Mouse (Mus musculus) CD4-positive, CD25-positive, alpha-beta regulatory T cell, adult 2 months (primary cell): Measurements from ENCODE around the gene Tmem50b.
A peak's percentile ranks its signal among the peaks of the same experiment; 100 is the strongest.
"Not testable (repeated sequence)": the region's sequence is repeated elsewhere in the genome, so short reads cannot be mapped to it uniquely, and the experiment has no call there.

Experiments used
- DNase-seq: peaks from one replicate; pipeline ENCODE4 v3.0.0-alpha.2; 2012; ENCODE audit warnings: low read depth, low spot score

Gene Tmem50b

DNA sequence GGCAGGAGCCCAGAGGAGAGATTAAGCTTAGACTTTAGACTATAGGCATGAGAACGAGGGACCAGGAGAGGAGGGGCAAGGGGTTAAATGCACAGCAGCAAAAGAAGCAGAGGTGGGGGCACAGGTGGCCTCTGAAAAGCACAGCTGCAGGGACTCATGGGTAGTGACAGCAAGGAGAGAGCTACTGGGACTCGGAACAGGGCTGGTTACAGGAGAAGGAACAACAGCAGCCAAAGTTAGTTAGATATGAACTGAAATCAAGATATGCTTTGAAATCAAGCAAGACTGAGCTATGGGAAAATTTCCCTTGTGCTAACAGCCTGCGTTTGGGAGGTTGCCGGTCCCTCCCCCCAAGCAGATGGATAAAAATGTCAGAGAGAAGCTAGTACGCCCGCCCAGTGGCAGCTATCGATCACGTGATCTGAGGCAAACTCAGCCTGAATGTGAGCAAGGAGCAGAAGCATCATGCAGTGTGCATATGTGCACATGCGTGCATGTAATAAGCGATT is 56.0 kb downstream of the Tmem50b start:
- DNase-seq = peak; percentile 76

DNA sequence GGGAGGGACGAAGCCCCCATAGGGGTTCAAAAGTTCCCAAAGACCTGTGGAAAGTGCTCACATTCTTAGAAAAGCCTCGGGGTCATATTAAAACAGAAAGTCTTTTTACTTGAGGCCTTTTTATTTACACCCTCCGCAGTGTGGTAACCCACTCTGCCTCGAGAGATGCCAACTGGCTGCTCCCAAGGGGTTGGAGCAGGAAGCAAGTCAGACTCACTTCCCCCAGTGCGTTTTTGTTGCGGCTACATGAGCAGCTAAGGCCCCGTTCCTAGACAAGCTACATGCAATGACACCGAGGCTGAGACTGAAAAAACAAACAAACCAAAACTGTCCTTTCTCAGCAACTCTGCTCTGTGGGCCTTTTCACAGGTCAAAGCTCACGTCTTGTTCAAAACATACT is 59.1 kb downstream of the Tmem50b start:
- DNase-seq = peak; percentile 62

DNA sequence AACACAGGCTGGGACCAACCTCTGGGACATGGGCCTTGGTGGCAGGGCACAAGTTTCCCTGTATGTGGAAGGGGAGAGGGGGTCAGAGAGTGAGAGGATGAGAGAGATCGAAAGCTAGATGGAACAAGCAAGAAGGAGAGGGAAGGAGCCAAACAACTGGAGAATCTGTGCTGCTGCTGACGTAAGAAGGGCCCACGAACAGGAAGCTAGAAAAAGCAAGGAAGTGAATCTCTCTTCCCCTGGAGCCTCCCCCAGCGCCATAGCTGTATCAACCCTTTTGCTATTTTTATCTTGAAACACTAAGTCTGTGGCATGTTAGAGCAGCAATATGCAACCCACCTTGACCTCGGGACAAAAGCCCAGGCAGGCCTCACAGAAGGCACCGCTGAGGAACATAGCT is 59.5 kb downstream of the Tmem50b start:
- peak; percentile 70 for DNase-seq

DNA sequence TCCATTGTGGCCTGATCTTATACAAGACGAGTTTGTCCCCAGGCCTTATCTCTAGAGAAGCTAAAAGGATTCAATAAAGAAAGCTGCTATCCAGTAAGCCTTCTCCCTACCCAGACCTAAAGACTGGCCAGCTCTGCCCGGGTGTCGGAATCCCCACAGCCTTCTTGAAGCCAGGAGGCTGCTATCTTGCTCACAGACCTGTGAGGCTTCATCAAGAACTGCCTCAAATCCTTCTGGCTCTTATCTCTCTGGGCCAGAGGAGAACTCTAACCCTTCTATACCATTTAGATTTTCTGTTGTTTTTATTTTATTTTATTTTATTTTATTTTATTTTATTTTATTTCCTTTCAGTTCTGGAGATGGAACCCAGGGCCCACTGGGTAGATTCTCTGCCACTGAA is 60.5 kb downstream of the Tmem50b start:
- DNase-seq = no peak

DNA sequence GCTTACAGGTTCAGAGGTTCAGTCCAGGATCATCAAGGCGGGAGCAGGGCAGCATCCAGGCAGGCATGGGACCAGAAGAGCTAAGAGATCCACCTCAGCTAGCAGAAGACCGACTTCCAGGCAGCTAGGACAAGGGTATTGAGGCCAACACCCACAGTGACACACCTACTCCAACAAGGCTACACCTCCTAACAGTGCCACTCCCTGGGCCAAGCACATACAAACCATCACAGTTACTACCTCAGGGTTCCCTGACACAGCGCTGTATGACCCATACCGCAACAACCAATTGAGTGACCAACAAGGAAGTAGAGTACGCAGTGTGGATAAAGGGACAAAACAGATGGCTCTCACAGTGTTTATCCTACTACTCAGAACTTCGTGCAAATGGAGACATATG is 61.2 kb downstream of the Tmem50b start:
- no peak for DNase-seq

DNA sequence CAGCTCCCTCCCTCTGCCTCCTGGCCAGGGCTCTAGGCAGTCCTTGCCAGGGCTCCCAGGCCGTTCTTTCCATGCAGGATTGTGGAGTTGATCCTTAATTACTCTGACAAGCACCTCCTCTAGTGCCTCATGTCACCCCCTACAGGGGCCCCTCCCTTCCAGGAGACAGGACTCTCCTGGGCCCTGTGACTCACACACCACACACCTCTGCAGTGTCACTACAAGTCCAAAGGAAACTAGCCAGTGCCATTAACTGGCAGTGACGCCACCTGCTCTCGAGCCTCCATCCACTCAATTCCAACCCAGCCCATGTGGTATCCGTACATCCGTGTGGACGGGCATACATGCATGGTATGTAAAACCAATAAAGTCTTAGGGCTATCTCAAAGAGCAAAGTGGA is 62.7 kb downstream of the Tmem50b start:
- no peak for DNase-seq

DNA sequence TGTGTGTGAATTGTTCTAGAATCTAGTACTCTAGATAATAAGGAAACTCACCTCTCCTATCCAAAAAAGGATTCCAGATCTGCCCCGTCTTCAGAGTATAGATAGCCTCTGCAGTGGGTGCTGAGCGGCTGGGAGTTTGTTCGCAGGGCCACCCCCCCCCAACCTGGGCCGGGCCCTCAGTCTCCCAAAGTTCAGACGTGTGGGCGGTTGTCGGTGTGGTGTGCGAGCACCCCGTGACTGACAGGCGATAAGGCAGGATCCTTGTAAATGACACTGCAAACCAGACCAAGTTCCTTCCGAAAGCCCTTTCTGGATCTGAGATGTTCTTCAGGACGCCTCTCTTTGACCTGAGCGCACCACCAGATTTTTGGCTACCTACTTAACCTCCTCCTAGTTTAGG is 63.1 kb downstream of the Tmem50b start:
- peak; percentile 99 for DNase-seq

DNA sequence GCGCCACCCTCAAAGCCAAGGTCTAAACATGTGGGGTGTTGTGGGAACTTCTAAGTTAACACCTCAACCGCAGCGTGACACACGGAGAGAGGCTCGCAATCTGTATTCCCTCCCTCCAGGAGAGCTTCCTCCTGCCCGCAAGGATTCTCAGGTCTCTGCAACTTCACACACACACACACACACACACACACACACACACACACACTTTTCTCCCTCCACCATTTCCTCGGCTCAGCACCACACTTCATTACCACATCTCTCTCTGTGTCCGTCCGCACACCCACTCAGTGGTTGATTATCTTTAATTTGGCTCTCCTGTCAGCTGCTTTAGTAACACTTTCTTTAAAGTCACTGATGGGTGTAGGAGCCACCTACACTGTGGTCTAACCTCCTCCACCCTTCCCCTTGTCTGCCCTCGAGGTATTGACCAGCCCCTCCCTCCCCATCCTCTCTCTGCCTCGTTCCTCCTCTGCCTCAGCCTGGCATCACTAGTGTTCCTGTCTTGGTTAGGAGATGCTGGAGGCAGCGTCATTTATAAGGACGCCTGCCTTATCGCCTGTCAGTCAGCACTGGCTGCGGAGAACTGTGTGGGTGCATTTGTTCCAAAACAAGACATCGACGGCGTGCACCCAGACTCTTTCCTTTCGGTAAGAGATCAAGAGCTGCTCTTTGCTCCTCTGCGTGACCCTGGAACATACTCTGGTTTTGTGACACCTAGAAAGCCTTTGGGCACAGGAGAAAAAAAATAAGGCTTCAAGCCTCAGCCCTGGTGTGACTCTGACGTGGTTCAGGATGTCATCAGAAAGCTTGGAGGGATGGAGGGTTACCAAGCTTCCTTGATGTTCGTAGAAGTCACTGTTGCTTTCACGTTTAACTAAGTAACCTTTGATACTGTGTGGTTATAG is 64.3 kb downstream of the Tmem50b start:
- peak; percentile 93 for DNase-seq

DNA sequence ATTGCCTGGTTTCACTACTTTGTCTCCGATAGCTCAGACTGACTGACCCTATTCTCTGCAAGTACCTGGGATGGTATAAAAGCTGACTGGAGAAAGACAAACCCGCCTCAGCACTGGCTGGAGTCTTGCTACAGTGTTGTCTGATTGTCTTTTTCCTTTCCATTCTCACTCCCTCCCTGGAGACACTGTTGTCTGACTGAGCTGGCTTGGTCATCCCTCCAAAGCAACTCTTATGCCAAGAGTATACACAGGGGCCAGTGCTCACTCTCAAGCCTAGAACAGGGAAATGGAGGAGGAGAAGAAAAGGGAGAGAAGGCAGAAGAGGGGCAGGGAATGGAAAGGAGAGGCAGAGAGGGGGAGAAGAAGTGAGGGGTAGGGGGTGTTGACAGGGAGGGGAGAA is 65.2 kb downstream of the Tmem50b start:
- no peak for DNase-seq

DNA sequence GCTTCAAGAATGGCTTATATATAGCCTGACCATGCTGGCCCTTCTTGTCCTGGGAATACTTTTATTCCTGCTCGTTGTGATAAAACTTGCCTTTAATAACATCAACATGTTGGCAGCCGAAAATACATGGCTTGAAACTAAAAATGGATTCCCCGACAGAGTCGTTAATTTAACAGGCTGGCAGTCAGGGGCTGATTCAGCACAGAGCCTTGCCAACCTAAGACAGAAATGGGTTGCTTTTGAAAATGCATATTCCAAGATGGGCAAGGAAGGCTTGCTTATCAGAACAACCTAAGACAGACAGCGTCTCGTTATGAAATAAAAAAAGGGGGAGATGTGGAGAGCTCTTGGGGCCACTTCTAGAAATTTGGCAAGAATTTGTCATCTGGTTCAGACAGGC is 65.7 kb downstream of the Tmem50b start:
- no peak for DNase-seq

DNA sequence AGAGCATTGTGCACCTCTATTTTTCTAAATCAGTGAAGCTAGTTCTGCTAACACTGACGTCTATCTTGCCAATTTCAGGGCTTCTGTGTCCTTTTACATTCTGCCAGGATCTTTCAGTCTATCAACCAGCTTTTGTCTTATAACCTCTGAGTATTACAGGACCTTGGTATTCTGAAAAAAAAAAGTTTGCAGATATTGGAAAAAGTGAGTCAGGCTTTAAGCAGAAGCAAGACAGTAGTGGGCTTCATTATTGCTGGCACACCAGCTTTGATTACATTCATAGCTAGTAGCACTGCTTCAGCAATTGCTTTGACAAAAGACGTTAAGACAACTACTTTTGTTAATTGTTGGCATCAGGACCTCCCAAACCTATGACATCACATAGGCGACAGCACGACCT is 66.8 kb downstream of the Tmem50b start:
- DNase-seq = not testable (repeated sequence)

DNA sequence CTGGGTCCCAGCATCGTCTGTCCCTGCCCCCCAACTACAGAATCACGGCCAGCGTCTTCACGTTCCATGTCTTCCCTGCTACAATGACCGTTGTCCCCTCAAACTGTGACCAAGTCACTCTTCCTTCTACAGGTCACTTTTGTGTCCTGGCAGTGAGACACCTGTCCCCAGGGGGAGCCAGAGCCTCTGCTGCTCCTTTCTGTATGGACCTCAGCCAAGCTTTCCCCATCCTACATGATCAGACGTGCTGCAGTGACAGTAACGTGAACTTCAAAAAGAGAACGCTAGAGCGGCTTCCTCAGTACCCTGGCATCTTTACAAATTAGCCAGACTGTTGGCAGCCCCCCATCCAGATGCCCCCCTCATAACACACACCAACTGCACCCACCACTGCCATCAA is 69.0 kb downstream of the Tmem50b start:
- DNase-seq = no peak

DNA sequence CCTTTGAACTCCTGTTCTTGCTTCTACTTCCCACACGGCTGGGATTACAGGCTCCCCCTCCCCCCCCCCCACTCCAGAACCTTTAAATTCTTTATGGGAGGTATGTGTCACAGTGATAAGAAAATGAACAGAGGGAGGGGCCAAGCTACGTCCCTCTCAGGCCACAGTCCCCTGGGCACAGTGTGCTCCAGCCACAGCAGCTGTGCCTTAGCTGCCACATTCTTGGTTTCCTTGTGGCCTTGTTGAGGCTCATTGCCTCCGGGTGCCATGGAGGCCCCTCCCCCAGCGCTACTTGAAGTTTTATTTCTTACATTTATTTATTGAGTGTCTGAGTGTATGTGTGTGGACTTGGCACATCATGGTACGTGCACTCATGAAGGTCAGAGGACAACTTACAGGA is 70.1 kb downstream of the Tmem50b start:
- DNase-seq = no peak

DNA sequence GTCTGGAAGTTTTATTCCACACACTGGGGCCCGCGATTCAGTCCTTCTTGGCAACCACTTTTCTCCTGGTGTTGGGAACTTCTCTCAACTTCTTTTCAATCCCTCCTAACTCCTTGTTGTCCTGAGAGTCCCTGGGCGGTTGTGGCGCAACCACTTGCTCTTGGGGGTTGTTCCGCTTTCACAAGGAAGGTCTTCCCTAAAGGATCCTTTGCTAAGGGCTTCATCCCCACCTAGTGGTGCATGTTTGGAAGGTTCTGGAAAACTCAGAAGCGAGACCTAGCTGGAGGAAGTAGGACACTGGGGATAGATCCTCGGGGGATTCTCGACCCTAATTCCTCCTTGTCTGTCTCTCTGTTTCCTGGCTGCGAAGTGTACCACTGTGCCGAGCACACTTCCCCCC is 70.5 kb downstream of the Tmem50b start:
- no peak for DNase-seq

DNA sequence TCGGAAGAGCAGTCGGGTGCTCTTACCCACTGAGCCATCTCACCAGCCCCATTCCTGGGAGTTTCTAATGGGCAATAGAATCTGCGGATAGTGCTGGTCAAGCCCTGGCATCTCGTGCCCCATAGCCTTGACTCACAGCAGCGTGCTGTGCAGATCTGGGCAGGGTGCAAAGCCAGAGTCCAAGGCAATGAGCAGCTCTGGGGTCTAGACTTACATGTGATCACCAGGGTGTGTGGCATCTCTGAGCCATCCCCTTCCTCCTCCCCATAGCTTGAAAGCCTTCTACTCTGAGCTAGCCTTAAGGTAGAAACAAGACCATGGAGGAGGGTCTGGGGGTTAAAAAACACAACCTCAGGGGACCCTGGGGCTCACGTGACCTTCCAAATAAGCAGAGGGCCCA is 71.3 kb downstream of the Tmem50b start:
- DNase-seq = no peak
